Mouse (Mus musculus) left cerebral cortex, adult 9 months (tissue): ENCODE data around the gene Vps54.

Source experiments
- DNase-seq, 2 experiments: peaks; one replicate each; pipeline ENCODE4 v3.0.0; 2022; ENCODE audit warnings: low spot score in 2 of 2

Gene Vps54

DNA sequence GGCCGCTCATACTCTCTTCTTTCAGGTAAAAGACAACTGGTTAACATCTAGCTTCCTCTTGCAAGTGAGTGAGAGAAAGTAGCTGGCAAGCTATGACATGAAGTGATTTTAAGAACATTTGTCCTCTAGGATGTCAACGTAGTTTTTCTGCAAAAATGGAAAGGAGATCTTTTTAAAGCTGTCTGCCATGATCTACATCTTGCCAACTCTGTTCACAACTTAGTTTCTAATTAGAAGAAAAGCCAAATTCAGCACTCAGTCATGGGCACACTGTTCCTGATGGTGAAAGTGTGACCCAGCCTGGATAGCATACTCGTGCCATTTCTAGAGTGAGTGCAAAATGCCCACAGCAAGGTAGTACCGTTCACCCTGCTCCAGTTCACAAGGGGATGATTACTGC, 100.0 kb downstream of the Vps54 start:
- peak in 1 of 2 experiments; percentile 32 for DNase-seq

DNA sequence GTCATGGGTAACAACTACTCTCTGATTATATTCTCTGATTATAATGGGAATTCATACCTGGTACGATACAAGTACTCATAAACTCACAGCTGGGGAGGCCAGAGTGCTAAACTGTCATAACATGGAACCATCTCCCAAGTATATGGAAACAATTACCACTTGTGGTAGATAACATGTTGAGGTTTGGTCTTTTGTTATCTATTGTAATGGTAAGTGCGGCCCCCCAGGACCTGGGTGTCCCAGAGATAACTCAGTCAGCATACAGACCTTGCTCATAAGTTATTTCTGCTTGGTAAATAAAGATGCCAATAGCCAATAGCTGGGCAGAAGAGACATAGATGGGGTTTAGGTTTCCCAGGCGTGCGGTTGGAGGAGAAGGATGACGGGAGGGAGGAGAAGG, 104.4 kb downstream of the Vps54 start:
- no peak for DNase-seq

DNA sequence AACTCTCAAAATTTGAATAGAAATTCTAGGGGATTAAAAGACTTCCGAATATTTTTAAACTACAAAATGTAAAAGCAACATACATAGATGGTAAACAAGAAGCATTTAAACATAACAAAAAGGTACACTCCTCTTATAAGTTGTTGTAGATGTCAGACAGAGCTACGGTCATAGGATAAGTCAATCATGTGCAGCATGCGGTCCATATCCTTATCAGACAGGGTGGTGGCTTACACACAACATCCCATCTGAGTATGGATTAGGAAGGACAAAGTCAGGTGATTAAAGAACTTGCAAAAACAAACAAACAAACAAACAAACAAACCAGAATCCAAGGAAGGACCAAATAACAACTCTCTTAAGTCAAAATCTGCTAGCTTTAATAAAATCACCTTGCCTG, 106.9 kb downstream of the Vps54 start:
- DNase-seq, result no peak

DNA sequence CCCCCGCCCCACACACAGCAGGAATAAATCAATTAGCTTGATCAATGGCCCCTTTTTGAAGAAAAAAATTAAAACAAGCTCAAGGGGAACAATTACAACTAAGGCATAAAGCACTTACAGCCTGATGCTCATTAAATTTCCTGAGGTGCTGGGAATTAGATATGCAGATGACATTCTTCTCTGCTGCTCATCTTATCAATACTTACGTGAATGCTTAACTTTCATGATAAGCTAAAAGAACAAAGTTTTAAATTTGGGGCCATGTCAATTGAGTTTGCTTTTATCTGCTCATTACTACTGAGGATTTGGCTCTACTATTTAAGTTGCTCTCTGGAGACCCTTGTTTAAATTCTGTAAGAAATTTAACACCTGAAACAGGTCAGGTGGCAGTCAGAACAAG, 109.8 kb downstream of the Vps54 start:
- DNase-seq, result no peak

DNA sequence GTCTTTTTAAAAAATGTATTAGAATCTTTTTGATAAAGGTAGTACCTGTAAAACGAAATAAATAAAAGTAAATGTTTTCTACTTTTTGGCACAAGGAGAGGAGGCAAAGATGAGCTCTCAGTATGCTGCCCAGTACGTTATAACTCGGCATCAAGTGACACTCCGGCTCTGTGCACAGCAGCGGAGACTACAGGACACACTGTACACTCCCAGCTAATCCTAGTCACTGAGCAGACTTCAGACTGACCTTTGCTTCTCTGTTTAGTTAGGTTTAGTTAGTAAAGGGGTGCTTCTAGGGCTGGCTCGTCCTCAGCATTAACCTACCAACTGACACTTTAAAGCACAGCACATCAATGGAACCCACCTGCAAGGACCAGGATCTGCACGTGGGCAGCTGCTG, 112.2 kb downstream of the Vps54 start:
- DNase-seq, result no peak

DNA sequence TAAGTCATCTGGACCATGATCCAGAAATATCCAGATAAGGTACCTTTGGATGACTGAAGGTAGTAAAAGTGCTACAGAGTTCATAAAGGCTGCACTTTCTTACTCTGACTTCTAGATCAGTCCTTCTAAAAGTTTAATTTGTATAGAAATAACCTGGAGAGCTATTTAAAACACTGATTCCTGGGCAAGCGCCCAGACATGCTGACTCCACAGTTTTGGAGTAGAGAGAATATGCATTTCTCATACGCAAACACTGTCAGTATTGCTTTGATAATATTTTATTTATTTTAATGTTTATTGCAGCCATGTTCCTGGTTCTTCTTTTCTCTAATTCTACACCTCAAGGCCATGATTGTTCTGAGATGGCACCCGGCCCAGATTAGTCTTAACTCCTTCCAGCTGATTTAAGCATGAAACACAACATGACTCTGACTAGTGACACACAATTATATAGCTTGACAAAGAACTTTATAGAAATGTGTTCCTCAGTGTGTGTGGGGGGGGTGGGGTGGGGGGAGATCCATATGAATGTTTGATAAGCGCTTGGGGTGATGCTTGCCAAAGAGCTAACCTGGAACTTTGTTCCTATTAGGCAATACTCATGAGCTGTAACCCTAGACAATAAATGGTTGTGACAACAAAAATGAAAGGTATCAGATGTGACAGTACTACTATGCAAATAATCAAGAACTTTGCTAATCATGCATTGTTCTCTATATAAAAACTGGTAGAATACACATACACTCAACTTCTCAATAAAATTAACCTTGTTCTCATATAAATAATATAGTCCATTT, 124.3 kb downstream of the Vps54 start:
- DNase-seq, result no peak

DNA sequence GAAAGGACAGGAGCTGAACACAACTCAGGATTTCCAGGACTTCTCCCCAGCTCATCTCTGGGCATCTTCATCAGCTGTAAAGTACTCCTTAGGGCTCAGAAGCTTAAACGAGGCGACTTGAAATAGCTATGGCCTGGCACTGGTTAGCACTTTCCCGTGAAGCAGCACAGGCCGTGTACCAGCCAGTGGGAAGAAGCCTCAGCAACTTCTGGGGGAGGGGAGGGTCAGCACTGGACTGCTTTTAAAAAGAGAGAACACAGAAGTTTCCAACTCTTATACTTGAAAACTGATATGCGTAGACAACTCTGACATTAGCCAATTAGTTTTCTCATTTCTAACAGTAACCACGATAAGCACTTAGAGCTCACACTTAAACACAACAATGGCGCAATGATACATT, 129.4 kb downstream of the Vps54 start:
- DNase-seq, result no peak

DNA sequence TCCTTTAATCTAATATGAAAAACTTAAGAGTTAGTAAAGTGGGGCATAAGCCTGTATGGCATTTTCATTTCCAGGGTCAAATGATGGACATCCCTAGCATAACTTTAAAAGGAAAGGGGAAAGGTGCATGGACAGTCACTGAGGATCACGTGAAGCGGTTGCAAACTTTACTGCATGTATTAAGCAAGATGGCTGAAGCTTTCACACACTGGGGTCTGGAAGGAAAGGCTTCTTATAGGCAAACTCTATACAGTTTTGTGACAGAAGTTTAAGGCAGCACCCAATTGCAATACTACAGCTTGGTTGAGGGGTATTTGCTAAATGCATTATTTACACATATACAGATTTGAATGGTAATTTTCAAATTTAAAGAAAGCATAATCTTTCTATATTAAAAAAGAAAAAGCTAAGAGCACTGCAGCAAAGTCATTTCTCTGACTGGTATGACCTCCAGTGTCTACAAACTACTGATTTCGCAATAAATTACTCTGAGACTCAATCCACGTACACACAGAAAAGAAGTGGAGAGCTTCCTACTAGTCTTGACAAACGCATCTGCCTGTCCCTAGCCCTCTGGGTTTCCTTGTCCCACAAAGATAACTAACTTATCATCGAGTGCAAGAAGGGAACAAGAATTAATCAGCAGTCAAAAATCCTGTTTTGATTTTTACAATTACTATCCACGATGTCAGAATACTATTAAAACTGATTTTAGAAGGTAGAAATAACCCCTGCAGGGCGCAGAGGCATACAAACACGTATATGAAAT, 130.4 kb downstream of the Vps54 start:
- DNase-seq, result no peak

DNA sequence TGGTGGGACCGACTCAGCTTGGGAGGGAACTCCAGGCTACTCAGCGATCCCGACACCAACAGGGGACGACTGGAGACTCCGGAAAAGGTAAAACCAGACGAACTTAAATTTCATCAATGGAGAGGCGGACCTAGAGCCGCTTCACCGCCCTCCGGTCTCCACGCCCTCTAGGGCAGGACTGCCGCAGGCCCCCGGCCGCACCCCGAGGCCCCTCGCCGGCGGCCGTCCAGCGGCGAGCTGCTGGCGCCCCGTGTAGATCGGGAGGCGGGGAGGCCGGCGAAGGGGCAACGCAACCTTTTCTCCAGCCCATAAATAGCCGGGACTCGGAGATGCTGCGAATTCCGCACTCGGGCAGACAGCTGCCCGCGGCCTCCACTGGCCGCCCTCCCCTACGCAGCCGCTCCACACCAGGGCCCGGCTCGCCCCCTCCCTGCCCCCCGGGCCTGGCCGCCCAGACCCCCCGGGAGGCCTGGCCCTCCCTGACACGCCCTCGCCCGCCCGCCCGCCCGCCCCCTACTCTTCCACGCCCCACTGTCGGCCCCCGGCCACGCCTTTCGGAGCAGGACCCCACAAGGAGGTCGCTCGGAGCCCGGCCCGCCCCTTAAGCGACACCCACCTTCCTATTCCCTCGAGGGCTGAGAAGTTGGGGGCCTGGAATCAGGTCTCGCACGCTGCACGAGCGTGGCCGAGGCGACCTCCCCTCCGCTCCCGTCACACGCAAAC, 131.5 kb downstream of the Vps54 start:
- DNase-seq, result peak in 1 of 2 experiments; percentile 54
